Mouse (Mus musculus) spleen, postnatal 10 days (tissue): ENCODE measurements around the gene Map3k6.

ENCODE experiments used
- DNase-seq, 2 experiments: peaks; one replicate each; pipeline ENCODE4 v3.0.0; 2021 to 2022; ENCODE audit warnings: low spot score in 2 of 2

Map3k6 gene

DNA sequence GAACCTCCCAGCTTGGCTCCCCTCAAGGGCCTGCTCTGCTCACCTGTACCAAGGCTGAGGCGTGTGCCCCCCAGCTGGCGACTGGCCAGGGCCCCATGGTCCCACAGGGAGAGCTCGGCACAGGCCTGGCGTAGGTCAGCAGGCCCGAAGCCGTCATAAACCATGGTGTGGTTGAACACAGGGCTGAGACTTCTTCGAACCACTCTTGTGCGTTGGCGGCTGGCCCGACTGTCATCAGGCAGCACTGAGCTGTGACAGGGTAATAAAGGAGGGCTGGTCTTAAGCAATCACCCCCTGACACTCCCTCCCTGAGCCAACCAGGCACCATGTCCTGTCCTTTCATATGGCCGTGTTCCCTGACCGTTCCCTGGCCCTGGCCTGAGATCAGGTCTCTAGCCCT, 12.8 kb downstream of the Map3k6 start:
- no peak for DNase-seq

DNA sequence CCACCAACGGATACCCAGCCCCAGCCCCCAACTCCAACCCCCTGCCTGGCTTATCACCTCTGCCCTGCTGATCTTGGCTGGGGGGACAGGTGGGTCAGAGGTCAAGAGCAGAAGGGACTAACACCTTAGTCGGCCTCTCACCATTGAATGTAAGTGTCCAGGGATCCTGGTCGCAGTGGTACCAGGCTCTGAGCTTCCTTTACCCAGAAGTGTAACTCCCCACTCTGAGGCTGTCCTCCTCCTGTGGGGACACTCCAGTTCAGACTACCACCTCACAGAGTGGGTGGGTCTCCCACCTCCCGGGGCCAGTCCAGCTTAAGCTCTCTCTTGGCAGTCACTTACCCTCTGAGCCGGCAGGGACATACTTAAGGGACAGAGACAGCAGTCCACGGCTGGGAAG, 14.8 kb downstream of the Map3k6 start:
- DNase-seq = no peak

DNA sequence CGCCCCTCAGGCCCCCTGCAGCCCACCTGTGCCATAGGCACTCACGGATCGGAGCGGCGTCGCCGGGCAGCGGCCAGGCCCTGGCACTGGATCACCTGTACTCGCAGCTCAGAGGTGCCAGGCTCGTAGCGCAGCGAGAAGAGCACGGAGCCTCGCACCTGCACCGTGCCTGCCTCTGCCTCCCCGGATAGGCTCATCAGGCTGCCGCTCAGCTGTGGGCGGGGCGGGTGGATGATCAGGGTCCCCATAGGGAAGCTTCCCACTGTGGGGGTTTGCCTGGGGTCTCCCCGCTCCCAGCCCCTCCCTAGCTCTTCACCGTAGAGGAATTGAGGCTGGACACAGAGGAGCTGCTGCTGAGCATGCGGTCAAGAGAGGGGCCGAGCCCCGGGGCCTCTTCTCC, 16.2 kb downstream of the Map3k6 start:
- no peak for DNase-seq

DNA sequence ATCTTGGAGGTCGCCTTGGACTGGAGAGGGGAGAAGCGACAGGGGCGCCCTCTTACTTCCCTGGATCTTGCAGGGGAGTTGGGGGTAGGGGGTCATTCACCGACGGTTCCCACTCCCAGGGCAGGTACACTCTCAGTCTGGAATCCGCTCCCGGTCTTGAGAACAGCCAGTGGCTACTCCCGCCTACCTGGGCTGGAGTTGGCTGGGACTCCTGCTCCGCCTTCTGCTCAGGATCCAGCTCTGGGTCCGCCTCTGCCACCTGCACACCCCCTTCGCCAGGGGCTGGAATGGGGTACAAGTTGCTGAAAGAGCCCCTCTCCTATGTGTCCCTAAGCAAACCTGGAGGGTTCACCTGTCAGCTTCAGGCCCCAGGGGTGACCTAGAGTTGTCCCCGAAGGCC, 16.6 kb downstream of the Map3k6 start:
- no peak for DNase-seq

DNA sequence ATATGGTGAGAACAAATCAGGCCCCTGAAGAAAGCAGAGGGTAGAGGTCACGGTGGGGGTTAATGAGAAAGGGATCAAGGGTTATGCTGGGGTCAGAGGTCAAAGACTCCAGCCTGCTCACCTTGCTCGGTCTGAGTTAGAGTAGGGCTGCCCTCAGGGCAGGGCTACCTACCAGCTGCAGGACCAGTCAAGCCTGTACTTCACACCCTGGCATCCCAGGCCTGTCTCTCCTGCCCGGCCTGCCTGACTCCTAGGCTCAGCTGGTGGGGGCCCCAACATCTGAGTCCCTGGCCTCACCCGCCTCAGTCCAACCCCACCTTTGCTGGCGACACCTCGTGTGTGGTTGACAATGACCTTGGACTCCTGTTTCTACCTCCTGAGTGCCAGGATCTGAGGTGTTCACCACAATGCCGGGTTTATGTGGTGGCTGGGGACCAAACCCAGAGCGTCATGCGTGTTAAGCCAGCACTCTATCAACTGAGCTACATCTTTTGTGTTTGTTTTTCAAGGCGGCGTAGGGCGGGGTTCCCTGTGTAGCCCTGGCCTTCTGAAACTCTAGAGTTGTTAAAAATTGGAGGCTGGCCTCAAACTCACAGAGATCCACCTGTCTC, 17.3 kb downstream of the Map3k6 start:
- no peak for DNase-seq

DNA sequence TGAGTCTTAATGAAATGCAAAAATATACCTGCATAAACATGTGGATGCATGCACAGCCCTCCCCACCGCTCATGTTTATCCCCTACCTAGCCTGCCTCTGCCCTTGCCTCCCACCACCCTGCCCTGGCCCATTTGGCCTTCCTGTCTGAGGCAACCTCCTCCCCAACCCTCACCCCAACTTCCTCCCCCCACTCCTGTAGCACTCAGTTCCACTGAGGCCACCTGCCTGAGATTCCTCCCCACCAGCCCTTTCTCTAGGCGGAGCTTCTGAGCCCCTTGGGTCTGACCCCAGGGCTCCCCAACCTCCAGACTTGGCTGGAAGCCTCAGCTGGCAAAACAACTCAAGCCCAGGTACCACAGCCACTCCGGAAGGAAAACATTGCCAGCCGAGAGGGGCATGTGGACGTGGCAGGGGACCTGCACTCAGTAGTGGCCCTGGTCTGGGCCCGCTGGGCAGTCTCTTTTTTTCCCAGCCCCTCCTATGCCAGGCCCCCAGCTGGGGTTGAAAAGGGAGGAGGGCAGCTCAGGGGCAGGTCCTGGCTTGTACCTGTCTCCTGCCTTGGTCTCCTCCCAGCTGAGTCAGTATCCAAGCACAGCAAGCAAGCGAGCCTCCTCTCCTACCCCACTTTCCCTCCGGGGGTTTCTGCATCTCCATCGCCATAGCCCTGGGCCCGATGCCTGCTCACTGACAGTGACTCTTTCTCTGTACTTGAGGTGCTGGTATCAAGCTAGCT, 21.2 kb downstream of the Map3k6 start:
- DNase-seq = peak in 1 of 2 experiments; percentile 41

DNA sequence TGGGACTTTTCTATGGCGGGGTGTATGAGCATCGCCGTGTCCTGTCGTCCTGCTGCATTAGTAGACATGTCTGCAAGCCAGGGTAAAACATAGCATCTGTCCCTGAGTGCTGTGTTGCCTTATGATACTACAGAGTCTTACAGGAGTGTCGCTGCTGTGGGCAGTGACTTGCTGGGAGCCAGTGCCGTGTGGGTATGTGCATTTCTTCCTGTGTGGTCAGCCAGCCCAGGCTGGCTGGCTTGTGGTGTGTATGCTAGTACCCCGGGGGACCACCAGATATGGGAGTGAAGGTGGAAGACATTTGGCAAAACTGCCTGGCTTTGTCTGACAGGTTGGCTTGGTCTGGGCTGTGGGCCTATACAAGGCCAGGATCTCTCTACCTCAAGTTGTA, 21.8 kb downstream of the Map3k6 start:
- DNase-seq = no peak

DNA sequence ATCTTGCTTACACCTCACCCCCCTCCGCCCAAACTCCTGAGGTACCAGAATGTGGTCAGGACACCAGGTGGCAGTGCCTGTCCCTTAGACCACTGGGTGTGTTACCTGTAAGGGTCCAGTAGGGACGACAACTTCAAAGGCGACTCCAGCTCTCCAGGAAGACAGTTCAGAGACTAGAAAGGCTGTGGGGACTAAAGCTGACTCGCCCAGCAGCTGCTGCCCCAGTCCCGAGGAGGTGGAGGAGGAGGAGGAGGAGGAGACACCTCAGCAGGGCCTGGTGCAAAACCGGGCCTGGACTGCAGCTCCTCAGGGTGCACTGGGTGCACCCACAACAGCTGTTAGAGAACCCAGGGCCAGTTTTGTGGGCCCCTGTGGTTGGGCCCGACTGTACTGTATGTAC, 22.3 kb downstream of the Map3k6 start, which contains the start of gene Sytl1:
Gene Sytl1, minus strand, starts transcription at position 232 of the 400 bp plus-strand sequence.
- peak in 1 of 2 experiments; percentile 37 for DNase-seq

DNA sequence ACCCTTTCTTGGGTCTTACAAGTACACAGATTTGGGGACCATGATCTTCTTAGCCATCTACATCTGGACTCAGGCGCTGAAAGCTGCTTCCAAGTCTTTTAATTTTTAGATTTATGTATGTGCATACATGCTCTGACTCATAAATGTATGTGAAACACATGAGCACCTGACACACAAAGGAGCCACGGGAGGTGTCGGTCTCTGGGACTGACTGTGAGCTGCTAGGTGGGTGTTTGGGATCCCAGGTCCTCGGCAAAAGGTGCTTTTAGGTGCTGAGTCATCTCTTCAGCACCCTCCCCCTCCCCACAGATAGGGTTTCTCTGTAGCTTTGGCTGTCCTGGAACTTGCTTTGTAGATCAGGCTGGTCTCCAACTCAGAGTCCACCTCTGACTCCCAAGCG, 23.1 kb downstream of the Map3k6 start:
- DNase-seq = no peak

DNA sequence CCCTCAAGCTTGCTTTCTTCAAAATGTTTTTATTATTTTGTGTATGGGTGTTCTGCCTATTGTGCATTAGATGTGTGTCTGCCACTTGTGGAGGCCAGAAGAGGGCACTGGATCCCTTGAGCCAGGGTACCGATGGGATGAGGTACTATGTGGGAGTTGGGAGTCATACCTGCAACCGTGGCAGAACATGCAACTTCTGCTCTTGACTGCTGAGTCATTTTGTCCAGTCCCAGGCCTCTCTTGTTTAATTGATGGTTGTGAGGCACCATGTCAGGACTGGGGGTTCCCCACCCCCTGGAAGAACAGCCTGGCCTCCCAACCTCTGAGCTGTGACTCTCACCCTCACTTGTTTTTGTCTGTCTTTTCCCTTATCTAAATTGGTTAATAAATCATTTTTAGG, 23.9 kb downstream of the Map3k6 start:
- DNase-seq = no peak

DNA sequence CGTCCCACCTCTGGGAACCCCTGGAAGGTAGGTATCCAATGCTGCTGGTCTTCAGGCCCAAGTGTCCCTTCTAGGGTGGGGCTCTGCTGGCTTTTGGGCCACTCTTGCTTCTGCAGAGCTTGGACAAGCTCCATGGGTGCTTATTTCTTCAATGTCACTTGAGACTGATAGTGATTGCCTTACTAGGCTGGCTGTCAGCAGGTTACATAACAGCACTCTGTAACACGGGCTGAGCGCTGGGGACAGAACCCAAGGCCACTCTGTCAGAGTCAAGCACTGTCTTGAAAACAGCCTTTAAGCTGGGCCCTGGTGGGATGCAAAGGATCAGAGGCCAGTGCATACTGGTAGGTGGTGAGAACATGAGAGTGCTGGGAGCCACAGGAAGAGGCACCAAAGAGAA, 24.7 kb downstream of the Map3k6 start:
- peak in 1 of 2 experiments; percentile 10 for DNase-seq

DNA sequence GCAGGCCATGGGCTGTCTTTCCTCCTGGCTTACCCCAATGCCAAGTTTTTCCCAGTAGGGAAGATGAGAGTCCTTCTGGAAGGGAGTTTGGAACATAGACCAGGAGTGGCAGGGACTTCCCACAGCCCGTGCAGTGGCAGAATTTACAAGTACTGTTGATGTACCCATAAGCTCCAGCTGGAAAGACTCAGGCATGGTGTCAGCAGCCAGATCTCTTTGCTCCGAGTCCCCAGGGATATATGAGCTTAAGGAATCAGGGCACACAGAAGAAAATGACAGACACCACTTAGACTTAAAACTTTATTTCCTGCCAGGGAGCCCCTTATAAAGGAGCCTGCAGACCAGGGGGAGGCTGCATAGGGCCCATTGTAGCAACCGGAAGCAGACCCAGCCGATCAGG, 25.1 kb downstream of the Map3k6 start:
- no peak for DNase-seq

DNA sequence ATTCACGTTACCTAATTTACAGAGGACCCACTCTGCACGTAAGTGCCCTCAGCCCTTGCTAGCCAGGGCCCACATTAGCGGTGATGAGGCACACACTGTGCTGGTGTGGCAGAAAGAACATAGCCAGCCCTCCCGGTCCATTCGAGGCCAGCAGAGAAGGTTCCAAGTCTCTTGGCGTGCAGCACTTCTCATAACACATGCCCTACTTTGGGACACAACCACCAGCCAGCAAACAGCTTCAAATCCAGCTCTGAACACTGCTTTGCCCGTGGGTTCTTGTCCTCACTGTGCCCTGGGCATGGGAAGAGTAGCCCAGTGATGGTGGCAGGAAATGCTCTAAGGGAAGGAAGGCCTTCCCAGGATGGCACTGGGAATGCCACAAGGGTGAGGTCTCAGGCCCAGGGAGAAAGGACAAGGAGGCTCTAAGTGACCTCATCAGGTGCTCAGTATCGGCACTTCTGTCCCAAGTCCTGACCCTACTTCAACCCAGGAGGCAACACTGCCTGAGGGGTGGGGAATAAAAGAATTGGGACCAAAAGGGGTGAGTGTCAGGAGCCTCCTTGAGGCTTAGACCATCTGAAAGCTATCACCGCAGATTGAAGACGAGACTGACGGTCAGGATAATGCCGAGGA, 25.7 kb downstream of the Map3k6 start:
- no peak for DNase-seq

DNA sequence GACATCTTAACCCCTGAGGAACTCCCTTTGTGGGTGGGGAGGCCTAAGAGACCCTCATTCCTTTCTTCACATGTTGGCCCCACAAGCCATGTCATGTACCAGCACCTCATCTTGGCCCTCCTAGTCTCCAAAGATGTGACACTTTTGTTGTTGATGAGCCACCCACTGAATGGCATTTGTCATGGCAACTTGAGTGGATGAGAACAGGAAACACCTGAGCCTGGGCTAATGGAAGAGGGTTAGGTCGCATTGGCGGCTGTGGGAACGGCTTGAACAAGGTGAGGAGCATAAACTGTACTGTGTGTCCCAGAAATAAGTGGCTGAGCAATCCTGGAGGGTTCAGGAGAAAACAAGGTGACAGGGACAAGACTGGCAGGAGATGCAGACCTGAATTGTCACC, 28.3 kb downstream of the Map3k6 start:
- DNase-seq = no peak

DNA sequence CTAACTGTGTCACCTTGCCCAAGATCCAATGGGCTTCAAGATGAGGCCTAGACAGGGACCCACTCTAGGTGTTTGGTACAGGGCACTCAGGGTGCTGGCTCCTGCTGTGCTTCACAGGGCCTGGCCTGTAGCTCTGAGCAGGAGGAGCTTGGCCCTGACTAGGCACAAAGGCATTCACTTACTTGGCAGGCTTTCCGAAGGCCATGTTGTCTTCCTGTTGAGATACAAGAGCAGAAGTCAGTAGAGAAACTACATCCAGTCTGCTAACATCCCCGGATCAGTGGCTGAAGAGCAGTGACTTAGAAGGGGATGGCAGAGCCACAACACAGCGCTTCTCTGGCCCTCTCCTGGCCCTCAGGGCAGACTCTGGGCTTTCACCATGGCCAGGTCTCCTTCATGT, 29.0 kb downstream of the Map3k6 start:
- DNase-seq = no peak

DNA sequence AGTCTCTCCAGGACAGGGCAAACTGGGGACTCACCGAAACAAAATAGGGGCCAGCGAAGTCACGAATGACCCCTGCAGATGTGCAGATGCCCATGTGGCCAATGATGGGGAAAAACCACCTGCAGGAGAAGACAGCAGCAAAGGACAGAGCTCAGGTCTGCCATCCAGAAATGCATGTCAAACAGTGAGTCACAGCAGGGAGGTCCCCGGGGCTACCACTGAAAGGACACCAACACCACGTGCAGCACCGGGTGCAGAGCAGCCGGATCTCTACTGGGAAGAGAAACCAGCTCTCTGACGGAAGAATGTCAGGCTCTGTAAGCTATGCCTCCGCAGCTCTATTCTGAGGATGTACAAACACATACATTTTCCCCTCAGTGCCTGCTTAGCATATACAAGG, 30.3 kb downstream of the Map3k6 start:
- DNase-seq = no peak

DNA sequence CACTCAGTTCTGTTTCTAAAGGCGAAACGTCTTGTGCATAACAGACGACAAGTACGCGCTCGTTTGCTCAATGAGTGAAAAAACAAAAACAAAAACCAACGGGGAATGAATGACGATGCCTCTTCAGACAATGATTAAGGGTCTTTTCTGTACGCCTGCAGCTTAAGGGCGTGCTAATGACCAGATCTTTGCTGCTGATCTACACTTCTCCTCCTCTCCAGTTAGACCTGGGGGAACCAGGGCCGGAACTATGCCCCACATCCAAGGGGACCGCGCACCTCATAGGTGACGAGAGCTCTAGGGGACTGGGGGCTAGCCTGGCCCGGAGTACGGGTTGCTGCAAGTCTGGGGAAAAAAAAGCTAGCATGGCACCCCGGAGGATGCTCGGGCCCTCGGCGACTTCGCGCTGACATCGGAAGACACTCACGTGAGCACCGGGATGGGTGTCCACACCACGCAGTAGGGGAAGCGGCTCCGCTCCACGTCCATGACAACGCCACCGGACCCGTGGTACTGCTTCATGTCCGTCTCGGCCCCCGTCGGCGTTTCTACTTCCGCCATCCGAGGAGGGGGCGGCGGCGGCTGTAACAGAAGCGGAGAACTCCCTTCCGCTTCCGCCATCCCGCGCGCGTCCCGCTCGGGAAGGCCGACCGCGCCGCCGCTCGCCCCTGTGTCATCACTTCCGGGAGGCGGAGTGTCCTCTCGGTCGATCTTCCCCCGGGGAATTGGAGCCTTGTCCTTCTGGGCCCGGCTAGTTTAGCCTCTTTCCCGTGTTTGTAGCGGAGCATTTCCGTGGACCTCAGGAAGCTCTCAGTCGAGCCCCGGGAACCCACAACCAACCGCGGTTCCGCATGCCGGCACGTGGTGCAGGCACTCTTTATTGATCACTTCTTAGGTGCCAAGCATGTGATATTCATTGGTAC, 36.7 kb downstream of the Map3k6 start, which contains the start of gene Tmem222:
Gene Tmem222, minus strand, starts transcription at position 689 of the 923 bp plus-strand sequence.
- peak; percentile 94 to 96 for DNase-seq

DNA sequence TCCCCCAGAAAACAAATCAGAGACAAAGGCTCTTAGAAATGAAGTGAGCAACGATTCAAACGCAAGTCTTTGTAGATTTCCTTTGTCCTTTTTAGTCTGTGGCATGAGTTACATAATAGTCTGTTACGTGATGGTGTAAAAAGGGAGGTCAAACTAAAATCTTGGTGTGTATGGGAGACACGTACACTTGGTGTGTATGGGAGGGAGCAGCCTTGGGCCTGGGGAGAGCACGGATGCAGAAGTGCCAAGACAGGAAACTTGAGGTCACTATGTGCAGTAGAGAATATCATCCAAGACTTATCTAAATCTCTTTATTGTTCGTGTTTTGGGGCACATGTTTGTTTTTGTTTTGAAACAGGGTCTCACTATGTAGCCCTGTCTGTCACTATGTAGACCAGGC, 37.4 kb downstream of the Map3k6 start:
- no peak for DNase-seq

DNA sequence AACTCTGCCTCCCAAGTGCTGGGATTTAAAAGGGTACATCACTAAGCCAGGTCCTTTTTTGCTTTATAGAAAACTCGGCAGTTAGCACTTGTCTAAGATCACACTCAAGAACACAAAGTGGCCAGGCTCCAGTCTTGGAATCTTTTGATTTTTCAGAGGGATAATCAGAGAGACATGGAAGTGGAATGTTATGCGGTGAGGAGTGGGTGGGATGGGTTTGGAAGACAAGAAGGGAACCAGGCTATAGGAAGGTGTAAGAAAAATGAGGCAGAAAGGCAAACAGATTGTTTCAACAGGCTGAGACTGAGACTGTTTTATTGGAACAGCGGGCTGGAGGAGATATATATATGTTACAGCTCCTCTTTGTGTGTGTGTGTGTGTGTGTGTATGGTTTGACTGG, 37.9 kb downstream of the Map3k6 start:
- no peak for DNase-seq

DNA sequence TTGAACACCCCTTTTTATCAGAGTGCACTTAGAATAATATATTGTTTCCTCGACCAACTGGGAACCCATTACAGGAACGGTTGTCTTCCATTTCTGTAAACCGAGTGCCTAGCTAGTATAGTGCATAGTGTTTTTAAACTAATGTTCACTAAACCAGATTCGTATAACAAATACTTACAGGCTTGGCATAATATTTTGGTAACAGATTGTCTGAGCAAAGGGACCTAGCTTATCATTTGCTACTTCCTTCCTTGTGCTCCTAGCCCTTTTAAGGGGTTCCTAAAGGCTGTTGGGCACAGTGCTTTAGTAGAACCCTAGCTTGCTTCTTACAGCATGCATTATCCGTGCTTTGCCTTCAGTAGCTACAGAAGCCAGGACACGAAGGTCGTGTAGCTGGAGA, 40.9 kb downstream of the Map3k6 start:
- DNase-seq = no peak

DNA sequence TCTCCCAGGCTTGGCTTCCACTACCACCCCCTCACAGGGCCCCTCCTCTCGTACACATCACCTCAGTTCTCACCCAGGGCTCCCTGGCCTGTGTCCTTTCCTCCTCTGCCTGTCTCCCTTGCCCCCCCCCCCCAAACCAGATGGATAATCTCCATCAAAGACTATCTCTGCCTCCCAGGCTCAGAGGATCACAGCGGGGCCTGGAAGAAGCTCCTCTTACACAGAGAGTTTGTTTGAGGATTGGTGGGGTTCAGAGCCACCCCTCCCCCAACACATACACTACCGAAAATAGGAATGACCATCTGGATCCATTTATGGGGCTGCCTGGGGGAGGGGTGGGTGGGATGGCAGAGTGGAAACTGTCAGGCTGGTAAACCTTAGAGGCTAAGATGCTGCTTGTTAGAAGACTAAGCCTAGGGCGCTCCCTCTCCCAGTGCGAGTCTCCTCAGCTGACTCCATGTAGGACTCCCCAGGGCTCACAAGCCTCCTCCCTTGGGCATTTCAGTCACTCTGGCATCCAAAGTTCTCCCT, 41.4 kb downstream of the Map3k6 start:
- DNase-seq = no peak

DNA sequence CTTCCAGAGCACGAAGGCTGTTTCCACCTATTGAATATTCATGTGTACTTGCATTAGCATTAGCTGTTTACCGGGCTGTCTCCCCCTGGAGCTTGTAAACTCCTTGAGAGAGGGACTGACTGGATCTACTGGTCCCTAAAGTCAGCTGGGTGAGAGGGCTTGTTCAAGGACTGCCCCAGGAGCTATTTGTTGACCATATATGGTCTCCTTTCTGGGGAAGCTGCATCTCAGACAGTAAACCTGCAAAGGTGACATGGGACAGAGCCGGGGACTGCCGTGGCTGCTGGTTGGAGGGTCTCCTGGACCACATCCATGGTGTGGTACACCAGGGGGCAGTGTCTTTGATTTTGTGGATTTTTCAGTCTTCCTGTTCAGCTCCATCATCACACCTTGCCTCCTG, 42.0 kb downstream of the Map3k6 start:
- DNase-seq = no peak
